17 mouse cellular contexts compared by ENCODE assay signal in genomic region chr13:51797899-51798746, GRCm38 (mm10). TPM values are rescaled to one million over a fixed set of nuclear protein-coding genes. Genes with fewer than 3 reads are reported as not detected.
DNase-seq lines count a peak whose midpoint lies in the region; ATAC-seq and TF ChIP-seq lines count a peak whose summit lies in the region.
"Had no signal": no experiment of that assay in that cellular context is flagged by ENCODE, and none has a peak within 500 bp of the region (broad histone marks: within the 10 kb centered on the region; RNA-seq: fewer than 3 reads in every experiment).

No protein-coding gene starts in this region.

- no peak for TF ChIP-seq EP300 in MEL (IDR thresholded peaks at IDR 0.05; ENCODE audit: low read depth in 1 of 2, low read length in 2 of 2)
- no peak for TF ChIP-seq EP300 in stomach, postnatal 0 days (optimal IDR thresholded peaks at IDR 0.05)

- peaks cover under 1% of the 10 kb centered on the region; the same call in 1 of the 2 replicates for H3K79me2 ChIP-seq in MEL (ENCODE audit: control insufficient read depth, insufficient read depth, low read length, poor library complexity)

- peaks cover 14 to 25% of the 10 kb centered on the region in 2 experiments for H3K4me1 ChIP-seq in MEL (ENCODE audit: control insufficient read depth in 1 of 2, insufficient read depth in 2 of 2, low read length in 2 of 2)
- H3K4me1 ChIP-seq in stomach, postnatal 0 days (replicated peaks; ENCODE audit: control insufficient read depth, insufficient read depth) = no peaks in the 10 kb centered on the region
- H3K4me1 ChIP-seq: midbrain, embryonic 13.5 days had no signal

- TF ChIP-seq RAD21 in MEL (IDR thresholded peaks at IDR 0.05; ENCODE audit: low read depth, low read length) = no peak

- H3K27ac ChIP-seq in MEL (ENCODE audit: control insufficient read depth, low read depth, low read length) = peak overlapping the region; percentile 7; the same call in 1 of the 2 replicates
- H3K27ac ChIP-seq in stomach, postnatal 0 days (replicated peaks) = no peak overlapping the region
- H3K27ac ChIP-seq: hindbrain, embryonic 15.5 days; limb, embryonic 10.5 days; liver, embryonic 13.5 days; midbrain, embryonic 13.5 days; neural tube, embryonic 12.5 days had no signal

- H3K27me3 ChIP-seq in MEL (ENCODE audit: control insufficient read depth in 1 of 2, insufficient read depth in 2 of 2, low read length in 2 of 2) = no peaks in the 10 kb centered on the region
- no peaks in the 10 kb centered on the region for H3K27me3 ChIP-seq in stomach, postnatal 0 days (ENCODE audit: control insufficient read depth, insufficient read depth, low read length)
- H3K27me3 ChIP-seq: hindbrain, embryonic 15.5 days; liver, embryonic 13.5 days had no signal

- peaks cover 0 to 13% of the 10 kb centered on the region in 2 experiments; a peak in 2 of 4 replicates for H3K36me3 ChIP-seq in MEL (ENCODE audit: control insufficient read depth in 1 of 2, insufficient read depth in 2 of 2, low read length in 2 of 2)
- no peaks in the 10 kb centered on the region for H3K36me3 ChIP-seq in stomach, postnatal 0 days (ENCODE audit: control insufficient read depth, insufficient read depth, low read length)
- H3K36me3 ChIP-seq: hindbrain, embryonic 15.5 days; limb, embryonic 10.5 days; liver, embryonic 13.5 days; midbrain, embryonic 13.5 days; neural tube, embryonic 12.5 days had no signal

- H3K9me3 ChIP-seq in MEL (replicated peaks; ENCODE audit: insufficient read depth, low read length) = no peaks in the 10 kb centered on the region
- no peaks in the 10 kb centered on the region for H3K9me3 ChIP-seq in stomach, postnatal 0 days (ENCODE audit: control insufficient read depth, low read length)
- H3K9me3 ChIP-seq: hindbrain, embryonic 15.5 days; limb, embryonic 10.5 days; liver, embryonic 13.5 days; midbrain, embryonic 13.5 days; neural tube, embryonic 12.5 days had no signal

- no peak overlapping the region for H3K9ac ChIP-seq in MEL (ENCODE audit: control insufficient read depth, low read depth, low read length, poor library complexity, severe bottlenecking)
- H3K9ac ChIP-seq in stomach, postnatal 0 days (ENCODE audit: low read length) = no peak overlapping the region
- H3K9ac ChIP-seq: hindbrain, embryonic 15.5 days; liver, embryonic 13.5 days; midbrain, embryonic 13.5 days; neural tube, embryonic 12.5 days had no signal

- WGBS in stomach, postnatal 0 days = 65% methylated on average over 8 of the region's 8 CpGs

- no peak overlapping the region for H3K4me2 ChIP-seq in stomach, postnatal 0 days (replicated peaks; ENCODE audit: low read depth)
- H3K4me2 ChIP-seq: hindbrain, embryonic 15.5 days; liver, embryonic 13.5 days; midbrain, embryonic 13.5 days; neural tube, embryonic 12.5 days had no signal

- no peak for TF ChIP-seq CTCF in MEL (IDR thresholded peaks at IDR 0.05 in 2 of 3, conservative IDR thresholded peaks at IDR 0.05 in 1 of 3; ENCODE audit: control insufficient read depth in 1 of 3, insufficient read depth in 1 of 3, low read depth in 2 of 3, low read length in 3 of 3, poor library complexity in 1 of 3, severe bottlenecking in 1 of 3)
- TF ChIP-seq CTCF in stomach, postnatal 0 days (IDR thresholded peaks at IDR 0.05; ENCODE audit: low read depth) = no peak

- no peak overlapping the region for H3K4me3 ChIP-seq in MEL (ENCODE audit: control insufficient read depth in 1 of 2, insufficient read depth in 1 of 2, low read depth in 2 of 2, low read length in 2 of 2)
- H3K4me3 ChIP-seq in stomach, postnatal 0 days (ENCODE audit: low read depth, low read length) = no peak overlapping the region
- H3K4me3 ChIP-seq: hindbrain, embryonic 15.5 days; limb, embryonic 10.5 days; liver, embryonic 13.5 days; midbrain, embryonic 13.5 days; neural tube, embryonic 12.5 days had no signal

- ATAC-seq in stomach, postnatal 0 days (ENCODE audit: low FRiP score, low TSS enrichment) = no peak
- ATAC-seq: midbrain, embryonic 13.5 days had no signal

- peak; percentile 42 to 45 for DNase-seq in spleen, postnatal 36 days (ENCODE audit: low spot score in 2 of 2)
- no peak for DNase-seq in spleen, postnatal 4 days (ENCODE audit: low spot score in 2 of 2)
- DNase-seq in MEL (ENCODE audit: low read depth, low spot score) = peak; percentile 34
- DNase-seq in naive thymus-derived CD4-positive, alpha-beta T cell, adult 2 months (ENCODE audit: low read depth) = peak; percentile 81
- DNase-seq in testis, postnatal 14 days (ENCODE audit: low spot score) = no peak
- DNase-seq in stomach, postnatal 0 days (ENCODE audit: low spot score) = no peak
- no peak for DNase-seq in right cerebral cortex, postnatal 36 days (ENCODE audit: low spot score in 2 of 2)
- DNase-seq: cerebellum, adult 2 months; embryo, embryonic 11 days; kidney, adult 8-10 months; liver, embryonic 13.5 days; lung, postnatal 10 days; right cerebral cortex, adult 18-20 months had no signal

- no peak for TF ChIP-seq POLR2A in MEL (IDR thresholded peaks at IDR 0.05; ENCODE audit: control insufficient read depth in 1 of 2, insufficient read depth in 1 of 2, low read depth in 1 of 2, low read length in 2 of 2, poor library complexity in 1 of 2)

TF ChIP-seq in MEL, 35 proteins besides CTCF, POLR2A, EP300 and RAD21:
- no peak for TF ChIP-seq CHD1 (IDR thresholded peaks at IDR 0.05; ENCODE audit: low read depth, low read length)
- no peak for TF ChIP-seq POLR2AphosphoS2 (IDR thresholded peaks at IDR 0.05; ENCODE audit: low read length)
- no peak for TF ChIP-seq GABPA (IDR thresholded peaks at IDR 0.05; ENCODE audit: low read depth, low read length)
- TF ChIP-seq TCF12 (IDR thresholded peaks at IDR 0.05; ENCODE audit: low read depth, low read length) = no peak
- TF ChIP-seq ETS1 (IDR thresholded peaks at IDR 0.05; ENCODE audit: low read depth, low read length) = no peak
- TF ChIP-seq ZMIZ1 (IDR thresholded peaks at IDR 0.05; ENCODE audit: low read depth, low read length) = no peak
- no peak for TF ChIP-seq E2F4 (IDR thresholded peaks at IDR 0.05; ENCODE audit: borderline replicate concordance, low read depth, low read length)

RNA-seq across cellular contexts. Expression of gene Sema4d, which starts 4.6 kb away (rescaled TPM):
- total RNA-seq in MEL (2012; rRNA removed) = 6.9 and 8.2 TPM in 2 replicates
- polyA plus RNA-seq in MEL (2012; ENCODE audit: insufficient read depth in 1 of 2, insufficient read length in 2 of 2, low read depth in 1 of 2, low replicate concordance in 2 of 2, missing spikeins in 1 of 2) = 10 to 100 TPM in 1 of 2 experiments, not detected in 1; 20.3 TPM
- 6.7 and 8.0 TPM in 2 replicates for polyA plus RNA-seq in stomach, postnatal 0 days (2015; fragmentation: Nextera tagmentation; extraction: Ambion mirVana)

RNA-seq across cellular contexts. Expression of gene Gadd45g, which starts 48.4 kb away (rescaled TPM):
- 7.2 and 9.2 TPM in 2 replicates for total RNA-seq in MEL (2012; rRNA removed)
- polyA plus RNA-seq in MEL (2012; ENCODE audit: insufficient read depth in 1 of 2, insufficient read length in 2 of 2, low read depth in 1 of 2, low replicate concordance in 2 of 2, missing spikeins in 1 of 2) = 10 to 100 TPM in 1 of 2 experiments, not detected in 1; 11.0 TPM
- 37.1 and 39.1 TPM in 2 replicates for polyA plus RNA-seq in stomach, postnatal 0 days (2015; fragmentation: Nextera tagmentation; extraction: Ambion mirVana)

Comparison
In these comparisons a context has a peak if more than half of its experiments do, and no peak if none do; other contexts are left out.
1. DNase-seq: peak in spleen, postnatal 36 days (2 of 2), MEL (single experiment) and naive thymus-derived CD4-positive, alpha-beta T cell, adult 2 months (single experiment); none in spleen, postnatal 4 days (0 of 2), testis, postnatal 14 days (single experiment), stomach, postnatal 0 days (single experiment) and right cerebral cortex, postnatal 36 days (0 of 2).